Mouse (Mus musculus): ENCODE results near the gene Tm7sf2.

The Tm7sf2 gene

DNA sequence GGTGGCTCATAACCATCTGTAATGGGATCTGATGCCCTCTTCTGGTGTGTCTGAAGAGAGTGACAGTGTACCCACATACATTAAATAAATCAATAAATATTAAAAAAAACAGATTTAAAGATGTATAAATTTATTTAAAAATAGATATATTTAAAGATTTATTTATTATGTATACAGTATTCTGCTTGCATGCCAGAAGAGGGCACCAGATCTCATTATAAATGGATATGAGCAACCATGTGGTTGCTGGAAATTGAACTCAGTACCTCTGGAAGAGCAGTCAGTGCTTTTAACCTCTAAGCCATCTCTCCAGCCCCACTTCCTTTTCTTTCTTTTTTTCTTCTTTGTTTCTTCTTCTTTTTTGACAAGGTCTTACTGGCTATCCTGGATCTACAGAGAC, 28.2 kb downstream of the Tm7sf2 start:
- no peak for DNase-seq

DNA sequence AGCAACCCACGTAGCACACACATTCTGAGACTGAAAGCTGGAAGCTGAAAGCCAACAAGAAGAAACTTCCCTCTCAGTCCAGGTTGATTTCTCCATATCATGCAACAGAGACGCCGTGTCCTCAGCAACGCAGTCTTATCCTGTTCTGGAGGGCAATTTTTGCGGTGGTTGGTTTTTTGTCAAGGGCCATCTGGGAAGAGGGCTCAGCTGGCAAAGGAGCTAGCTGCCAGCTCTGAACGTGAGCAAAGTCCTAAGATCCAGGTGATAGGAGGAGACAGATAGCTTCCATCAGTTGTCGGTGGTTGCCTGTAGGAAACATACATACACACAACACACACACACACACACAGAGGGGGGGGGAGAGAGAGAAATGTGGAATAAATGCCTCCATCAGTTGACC, 29.8 kb downstream of the Tm7sf2 start:
- no peak for DNase-seq

DNA sequence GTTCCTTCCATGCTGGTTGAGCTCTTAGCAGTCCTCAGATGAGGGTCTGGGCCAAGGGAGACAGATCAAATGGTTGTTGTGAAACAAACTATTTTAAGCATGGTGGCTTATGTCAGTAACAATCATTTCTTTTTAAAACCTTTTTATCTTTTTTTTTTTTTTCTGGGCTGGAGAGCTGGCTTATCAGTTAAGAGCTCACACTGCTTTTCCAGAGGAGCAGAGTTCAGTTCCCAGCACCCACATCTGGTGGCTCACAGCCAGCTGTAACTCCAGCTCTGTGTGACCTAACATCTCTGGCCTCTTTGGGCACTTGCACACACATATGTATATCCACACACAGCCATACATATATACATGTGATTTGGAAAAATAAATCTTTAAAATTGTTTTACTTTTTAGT, 30.5 kb downstream of the Tm7sf2 start:
- DNase-seq: no peak

DNA sequence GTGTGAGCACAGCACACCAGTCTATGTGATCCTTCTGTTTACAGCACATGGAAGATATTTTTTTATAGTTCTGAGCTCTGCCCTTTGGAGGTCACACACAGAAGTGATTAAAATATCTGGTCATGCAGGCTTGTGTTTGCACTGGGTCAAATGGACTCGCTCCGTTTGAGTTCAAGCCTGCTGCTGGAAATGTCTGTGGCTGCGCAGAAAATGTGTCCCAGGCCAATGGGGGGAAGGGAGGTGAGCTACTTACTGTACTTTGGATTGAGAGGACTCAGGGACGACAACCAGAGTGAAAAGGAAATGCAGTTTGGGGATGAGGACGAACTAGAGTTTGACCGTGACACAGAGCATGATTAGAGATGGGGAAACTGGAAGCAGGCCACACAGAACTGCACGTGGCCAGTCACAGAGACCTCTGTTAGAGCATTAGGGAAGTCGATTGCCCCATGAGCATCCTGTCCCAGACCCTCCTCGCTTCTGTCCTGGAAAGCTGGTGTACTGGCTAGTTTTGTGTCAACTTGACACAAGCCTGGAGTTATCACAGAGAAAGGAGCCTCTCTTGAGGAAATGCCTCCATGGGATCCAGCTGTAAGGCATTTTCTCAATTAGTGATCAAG, 32.1 kb downstream of the Tm7sf2 start:
- DNase-seq: no peak

DNA sequence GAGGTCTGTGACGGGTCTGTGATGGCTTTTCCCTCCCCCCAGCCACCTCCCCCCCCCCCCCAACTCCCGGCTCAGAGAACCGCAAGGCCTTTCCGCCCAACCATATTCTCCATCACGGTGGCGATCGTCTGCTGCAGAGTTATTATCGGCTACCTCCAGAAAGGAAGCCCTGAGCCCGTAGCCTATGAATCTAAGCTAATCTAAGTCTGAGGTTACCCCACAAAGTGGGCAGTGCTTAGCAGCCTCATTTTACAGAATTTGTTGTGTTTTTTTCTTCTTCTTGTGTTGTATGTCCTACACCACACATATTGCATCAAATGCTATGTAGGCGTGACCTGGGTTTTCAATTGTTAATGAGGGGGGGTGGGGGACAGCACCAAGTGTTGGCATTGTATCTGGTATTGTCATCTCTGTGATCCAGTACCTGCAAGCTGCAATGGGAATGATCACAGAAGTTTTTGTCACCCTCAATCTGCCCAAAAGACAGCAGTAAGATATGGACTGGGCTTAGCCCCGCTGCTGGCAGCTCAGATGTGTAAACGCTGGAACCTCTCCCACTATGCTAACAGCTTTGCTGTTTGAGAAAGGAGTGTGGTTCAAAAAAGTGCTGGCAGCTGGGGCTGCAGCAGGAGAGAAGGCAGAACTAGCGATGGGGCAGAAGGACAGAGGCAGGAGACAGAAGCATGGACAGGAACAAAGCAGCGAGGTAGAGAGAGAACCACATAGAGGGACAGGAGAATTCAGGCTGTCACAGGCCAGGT, 37.5 kb downstream of the Tm7sf2 start:
- no peak for DNase-seq

DNA sequence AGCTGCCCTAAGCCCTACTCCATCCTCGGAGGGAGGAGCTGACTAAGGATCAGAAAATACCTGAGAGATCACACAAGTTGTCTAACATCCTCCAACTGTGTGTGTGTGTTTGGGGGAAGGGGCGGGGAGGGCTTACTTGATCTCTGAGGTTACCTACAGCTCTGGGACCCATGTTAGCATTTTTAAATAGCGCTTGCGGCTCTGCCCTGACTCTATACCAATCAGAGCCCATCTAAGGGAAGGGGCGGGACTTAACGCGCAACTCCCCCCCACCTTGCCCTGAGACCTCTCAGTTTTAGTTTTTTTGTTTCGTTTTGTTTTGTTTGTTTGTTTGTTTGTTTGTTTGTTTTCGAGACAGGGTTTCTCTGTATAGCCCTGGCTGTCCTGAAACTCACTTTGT, 38.7 kb downstream of the Tm7sf2 start:
- DNase-seq: no peak

DNA sequence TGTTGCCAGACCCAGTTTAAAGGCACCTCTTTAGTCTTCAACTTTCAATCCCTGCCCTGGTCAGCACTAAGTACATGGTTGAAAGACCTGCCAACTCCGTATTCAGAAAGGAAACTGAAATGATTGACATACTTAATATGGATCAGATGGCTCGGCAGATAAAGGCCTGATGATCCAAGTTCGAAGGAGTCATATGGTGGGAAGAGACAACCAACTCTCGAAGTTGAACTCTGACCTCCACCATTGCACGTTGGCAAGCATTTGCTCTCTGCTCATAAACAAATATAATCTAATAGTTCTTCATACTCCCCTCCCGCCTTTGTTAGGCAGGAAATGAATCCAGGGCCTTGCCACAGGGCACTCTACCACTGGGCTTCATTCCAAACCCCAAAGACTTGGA, 39.2 kb downstream of the Tm7sf2 start:
- DNase-seq: no peak

DNA sequence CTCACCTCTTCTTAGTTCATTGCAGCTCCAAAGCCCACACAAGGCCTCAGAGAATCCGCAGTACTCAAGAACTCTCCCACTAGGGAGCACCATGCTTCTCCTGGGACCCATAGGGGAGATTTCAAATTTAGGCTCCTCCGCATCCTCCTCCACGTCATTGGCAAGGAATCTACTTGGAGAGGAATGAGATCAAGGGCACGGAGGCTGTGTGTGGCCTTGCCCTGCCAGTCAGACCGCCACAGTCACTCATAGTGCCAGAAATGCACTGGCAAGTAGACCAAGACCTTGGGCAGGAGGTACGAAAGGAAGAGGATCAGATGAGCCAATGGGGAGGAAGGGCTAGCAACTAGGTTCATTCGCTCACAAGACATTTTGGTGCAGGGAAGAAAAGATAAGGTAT, 44.2 kb downstream of the Tm7sf2 start:
- no peak for DNase-seq

DNA sequence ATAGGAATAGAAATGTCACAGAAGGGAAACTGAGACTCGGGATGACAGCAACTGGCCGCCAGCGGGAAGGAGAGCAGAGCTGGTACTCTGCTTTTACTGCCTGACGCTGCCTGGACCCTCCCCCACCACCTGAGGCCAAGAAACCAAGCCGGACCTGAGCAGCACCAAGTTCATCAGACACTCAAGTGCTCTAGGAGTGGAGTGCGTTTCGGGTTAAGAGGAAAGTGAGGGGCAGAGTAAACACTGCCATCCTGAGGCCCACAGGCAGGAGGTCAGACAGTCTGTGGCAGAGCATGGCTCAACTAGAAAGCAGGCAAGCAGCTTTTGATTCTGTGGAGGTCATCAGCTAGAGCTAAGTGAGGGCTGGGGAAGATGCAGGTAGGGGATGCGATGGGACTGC, 45.1 kb downstream of the Tm7sf2 start:
- no peak for DNase-seq

DNA sequence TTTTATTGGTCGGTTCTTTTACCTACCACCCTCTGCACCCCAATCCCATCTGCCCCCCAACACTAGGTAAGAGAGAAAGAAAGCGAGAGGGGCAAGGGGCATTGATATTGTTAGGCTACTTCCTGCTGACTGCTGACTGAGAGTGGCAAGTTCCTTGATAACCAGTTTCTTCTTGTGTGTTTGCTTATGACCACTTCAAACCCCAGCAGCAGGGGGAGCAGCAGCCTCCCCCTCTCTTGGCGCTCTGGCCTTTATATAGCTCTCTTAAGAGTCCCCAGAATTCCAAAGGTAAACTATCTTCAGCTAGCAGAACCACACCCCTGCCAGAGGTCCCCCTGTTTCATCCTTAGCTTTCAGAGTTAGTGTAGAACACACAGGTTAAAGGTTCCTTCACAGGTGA, 47.9 kb downstream of the Tm7sf2 start:
- no peak for DNase-seq

DNA sequence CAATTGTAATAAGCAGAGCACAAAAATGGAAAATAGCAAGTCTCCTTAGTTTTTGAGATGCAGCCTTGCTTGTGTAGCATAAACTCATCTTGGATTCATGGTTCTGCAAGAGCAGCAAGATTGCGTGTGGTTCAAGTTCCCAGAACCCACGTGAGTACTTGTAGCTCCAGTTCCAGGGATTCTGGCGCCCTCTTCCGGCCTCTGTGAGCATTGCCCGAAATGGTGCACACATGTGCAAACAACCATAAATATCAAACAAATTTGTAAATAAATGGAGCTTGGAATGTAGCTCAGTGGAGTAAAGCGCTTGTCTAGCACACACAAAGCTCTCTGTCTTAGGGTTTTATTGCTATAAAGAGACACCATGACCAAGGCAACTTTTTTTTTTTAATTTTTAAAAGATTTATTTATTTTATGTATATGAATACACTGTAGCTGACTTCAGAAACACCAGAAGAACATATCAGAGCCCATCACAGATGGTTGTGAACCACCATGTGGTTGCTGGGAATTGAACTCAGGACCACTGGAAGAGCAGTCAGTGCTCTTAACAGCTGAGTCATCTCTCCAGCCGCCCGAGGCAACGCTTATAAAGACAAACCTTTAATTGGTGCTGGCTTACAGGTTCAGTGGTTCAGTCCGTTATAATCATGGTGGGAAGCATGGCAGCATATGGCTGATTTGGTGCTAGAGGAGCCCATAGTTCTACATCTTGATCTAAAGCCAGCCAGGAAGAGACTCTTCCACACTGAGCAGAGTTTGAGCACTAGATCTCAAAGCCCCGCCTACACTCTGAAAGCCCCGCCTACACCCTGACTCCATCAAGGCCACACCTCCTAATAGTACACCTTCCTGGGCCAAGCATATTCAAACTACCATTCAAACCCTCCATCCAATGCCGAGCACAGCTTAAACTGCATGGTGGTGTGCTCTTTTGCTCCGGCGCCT, 49.8 kb downstream of the Tm7sf2 start:
- peak; percentile 74 to 88 for DNase-seq

DNA sequence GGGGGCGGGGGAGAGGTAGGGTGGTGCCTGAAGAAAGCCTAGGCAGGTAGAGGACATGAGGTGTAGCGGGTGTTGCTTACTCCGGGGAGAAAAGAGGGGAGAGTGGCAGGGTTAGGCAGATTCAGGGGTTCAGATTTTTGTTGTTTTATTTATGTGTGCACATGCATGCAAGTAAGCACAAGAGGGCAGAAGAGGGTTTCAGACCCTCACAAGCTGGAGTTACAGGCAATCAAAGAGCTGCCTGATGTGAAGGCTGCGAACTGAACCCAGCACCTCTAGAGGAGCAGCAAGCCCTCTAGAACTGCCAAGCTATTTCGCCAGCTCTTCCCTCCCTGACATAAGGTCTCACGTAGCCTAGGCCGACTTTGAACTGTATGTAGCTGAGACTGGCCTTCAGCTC, 51.6 kb downstream of the Tm7sf2 start:
- peak in 1 of 2 experiments; percentile 10 for DNase-seq

DNA sequence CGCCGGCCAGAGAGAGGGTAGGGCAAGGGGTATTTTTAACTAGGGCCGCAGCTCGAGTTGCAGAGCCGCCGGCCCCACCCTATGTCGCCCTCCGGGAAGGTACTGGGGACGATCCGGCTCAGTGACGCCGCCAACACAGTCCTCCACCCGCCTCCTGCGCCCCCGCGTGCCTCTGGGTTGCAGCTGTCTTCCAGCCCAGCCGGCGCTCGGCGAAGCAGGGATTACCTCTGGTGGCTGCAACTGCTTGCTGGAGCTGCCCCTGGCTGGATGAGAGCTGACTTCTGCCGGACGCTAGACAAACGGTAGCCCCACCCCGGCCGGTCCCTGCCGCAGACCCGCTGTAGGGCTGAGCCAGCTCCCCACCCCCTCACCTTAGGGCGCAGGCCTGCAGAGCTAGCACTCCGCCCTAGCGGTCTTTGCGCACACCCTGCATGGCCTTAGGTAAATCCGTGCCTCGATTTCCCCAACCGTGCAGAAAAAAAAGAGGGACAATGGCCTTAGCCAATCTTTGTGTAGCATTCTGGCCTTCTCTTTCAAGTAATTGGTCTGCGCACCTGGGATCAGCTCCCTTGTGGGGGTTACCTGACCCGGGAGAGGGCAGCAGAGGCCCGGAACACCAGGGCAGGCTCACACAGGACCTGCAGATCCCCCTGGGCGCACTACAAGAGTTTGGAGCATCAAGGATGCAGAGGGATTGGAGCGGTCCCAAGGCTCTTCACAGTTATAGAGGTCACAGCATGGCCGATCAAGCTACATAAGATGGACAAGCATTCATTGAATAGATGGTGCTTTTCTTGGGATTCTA, 52.5 kb downstream of the Tm7sf2 start, which contains the start of gene Capn1:
Gene Capn1, minus strand, starts transcription at position 387 of the 805 bp plus-strand sequence.
- peak; percentile 46 to 69 for DNase-seq

DNA sequence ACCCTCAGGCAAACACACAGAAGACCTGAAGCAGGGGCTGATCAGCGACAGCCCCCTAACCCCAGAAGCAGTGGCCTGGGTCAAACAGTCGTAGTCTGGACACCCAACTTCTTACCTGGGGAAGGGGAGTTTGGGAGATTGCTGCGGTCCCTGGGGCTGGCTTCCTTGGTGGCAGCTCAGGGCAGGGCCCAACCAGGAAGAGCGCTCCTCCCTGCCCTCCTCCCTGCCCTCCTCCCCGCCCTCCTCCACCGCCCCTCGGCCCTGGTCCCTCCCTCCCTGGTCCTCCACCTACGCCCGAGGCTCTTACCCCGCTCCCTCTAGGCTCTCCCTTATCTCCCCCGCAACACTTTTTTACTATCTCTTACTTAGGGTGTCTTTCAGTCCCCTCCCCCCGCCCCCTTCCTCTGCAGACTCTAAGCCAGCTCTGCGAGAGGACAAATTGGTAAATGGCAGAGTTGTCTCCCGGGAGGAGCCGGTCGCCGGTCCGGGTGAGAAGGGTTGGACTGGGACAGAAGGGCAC, 53.1 kb downstream of the Tm7sf2 start:
- DNase-seq: peak; percentile 40 to 55

DNA sequence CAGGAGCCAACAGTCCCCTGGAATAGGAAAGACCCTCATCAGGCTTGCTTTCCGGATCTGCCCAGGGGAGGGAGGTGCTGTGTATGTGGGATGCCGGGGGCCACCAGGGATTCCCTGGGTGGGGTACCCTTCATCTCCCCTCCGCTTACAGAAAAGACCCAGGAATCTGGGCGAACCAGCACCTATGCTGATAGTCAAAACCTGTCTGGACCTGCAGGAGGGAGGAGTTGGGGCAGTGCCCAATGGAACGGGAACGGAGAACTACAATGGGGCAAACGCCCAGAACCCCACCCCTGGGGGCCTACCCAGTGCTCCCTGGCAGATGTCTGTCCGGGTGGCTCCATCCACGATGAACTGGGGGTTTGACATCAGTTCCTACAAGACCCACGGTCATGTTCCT, 54.5 kb downstream of the Tm7sf2 start:
- DNase-seq: no peak

Measured in spleen, adult 18-20 months (tissue).